In the genomic region with DNA sequence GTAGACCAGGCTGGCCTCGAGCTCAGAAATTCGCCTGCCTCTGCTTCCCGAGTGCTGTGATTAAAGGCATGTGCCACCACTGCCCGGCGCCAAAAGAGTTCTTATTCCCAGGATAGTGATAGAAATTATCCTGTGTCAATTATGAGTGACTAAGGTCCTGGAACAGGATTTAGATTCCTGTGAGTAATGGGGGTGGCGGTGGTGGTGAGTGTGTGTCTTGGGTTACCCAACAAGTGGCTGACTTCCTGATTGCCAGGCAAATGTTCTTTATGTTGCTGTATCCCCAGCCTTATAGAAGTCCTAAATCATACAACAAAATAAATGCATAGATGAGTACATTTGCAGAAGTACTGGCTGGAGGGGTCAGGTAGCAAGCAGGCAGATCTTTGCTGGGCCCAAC, we compare ENCODE assay signal across 8 mouse cellular contexts. TPM values are rescaled to one million over a fixed set of nuclear protein-coding genes. Genes with fewer than 3 reads are reported as not detected.
DNase-seq lines count a peak whose midpoint lies in the region; ATAC-seq and TF ChIP-seq lines count a peak whose summit lies in the region.

No protein-coding gene starts in this region.

- no peak for TF ChIP-seq CTCF in midbrain, postnatal 0 days (IDR thresholded peaks at IDR 0.05)

- no peaks in the 10 kb centered on the region for H3K27me3 ChIP-seq in kidney, embryonic 16.5 days (ENCODE audit: insufficient read depth, low read length)
- no peaks in the 10 kb centered on the region for H3K27me3 ChIP-seq in embryonic facial prominence, embryonic 11.5 days (ENCODE audit: control insufficient read depth, insufficient read depth, low read length)
- no peaks in the 10 kb centered on the region for H3K27me3 ChIP-seq in intestine, embryonic 15.5 days (replicated peaks)
- H3K27me3 ChIP-seq in midbrain, postnatal 0 days (ENCODE audit: insufficient read depth, low read length): no peaks in the 10 kb centered on the region; the same call in 1 of the 2 replicates

- H3K4me1 ChIP-seq in kidney, embryonic 16.5 days (ENCODE audit: insufficient read depth, low read length): peaks cover 21% of the 10 kb centered on the region
- H3K4me1 ChIP-seq in embryonic facial prominence, embryonic 11.5 days (ENCODE audit: control insufficient read depth, insufficient read depth, low read length): no peaks in the 10 kb centered on the region
- peaks cover 9% of the 10 kb centered on the region for H3K4me1 ChIP-seq in intestine, embryonic 15.5 days (replicated peaks)
- peaks cover 6% of the 10 kb centered on the region for H3K4me1 ChIP-seq in midbrain, postnatal 0 days (ENCODE audit: insufficient read depth, low read length)

- peak overlapping the region; percentile 79 for H3K4me2 ChIP-seq in kidney, embryonic 16.5 days (replicated peaks; ENCODE audit: low read depth, low read length)
- peak overlapping the region; percentile 59 for H3K4me2 ChIP-seq in embryonic facial prominence, embryonic 11.5 days (ENCODE audit: low read depth, low read length)
- H3K4me2 ChIP-seq in intestine, embryonic 15.5 days (replicated peaks): peak overlapping the region; percentile 66
- peak overlapping the region; percentile 76 for H3K4me2 ChIP-seq in midbrain, postnatal 0 days (ENCODE audit: low read depth, low read length, poor library complexity, severe bottlenecking)

- no peak for ATAC-seq in kidney, embryonic 16.5 days (ENCODE audit: low FRiP score, low TSS enrichment)
- ATAC-seq in embryonic facial prominence, embryonic 11.5 days (replicated peaks; ENCODE audit: insufficient number of reproducible peaks, low FRiP score, low TSS enrichment, low read depth): no peak
- no peak for ATAC-seq in intestine, embryonic 15.5 days
- no peak for ATAC-seq in midbrain, postnatal 0 days (ENCODE audit: low FRiP score)
- no peak for ATAC-seq in erythroid progenitor cell, adult 5-6 weeks (replicated peaks; ENCODE audit: low FRiP score, poor library complexity, severe bottlenecking)

- DNase-seq in kidney, adult 18-20 months: no peak
- DNase-seq in embryonic facial prominence, embryonic 11.5 days (ENCODE audit: low spot score): no peak
- no peak for DNase-seq in midbrain, postnatal 0 days (ENCODE audit: low spot score)
- DNase-seq in kidney, adult 8-10 months: no peak
- DNase-seq in gastrocnemius, adult 8-10 months (ENCODE audit: low spot score in 2 of 2): no peak

- H3K27ac ChIP-seq in kidney, embryonic 16.5 days (ENCODE audit: low read length): no peak overlapping the region
- no peak overlapping the region for H3K27ac ChIP-seq in embryonic facial prominence, embryonic 11.5 days (replicated peaks; ENCODE audit: low read depth, low read length)
- no peak overlapping the region for H3K27ac ChIP-seq in intestine, embryonic 15.5 days
- no peak overlapping the region for H3K27ac ChIP-seq in midbrain, postnatal 0 days (ENCODE audit: low read depth, low read length)

- no peak overlapping the region for H3K9ac ChIP-seq in kidney, embryonic 16.5 days (replicated peaks; ENCODE audit: low read length)
- no peak overlapping the region for H3K9ac ChIP-seq in embryonic facial prominence, embryonic 11.5 days (replicated peaks; ENCODE audit: low read length)
- H3K9ac ChIP-seq in intestine, embryonic 15.5 days: no peak overlapping the region
- H3K9ac ChIP-seq in midbrain, postnatal 0 days (replicated peaks; ENCODE audit: low read length, poor library complexity, severe bottlenecking): no peak overlapping the region

- peak overlapping the region; percentile 93 for H3K4me3 ChIP-seq in kidney, embryonic 16.5 days (ENCODE audit: low read length)
- peak overlapping the region; percentile 59 for H3K4me3 ChIP-seq in embryonic facial prominence, embryonic 11.5 days (ENCODE audit: low read depth, low read length)
- H3K4me3 ChIP-seq in intestine, embryonic 15.5 days (replicated peaks): peak overlapping the region; percentile 83
- peak overlapping the region; percentile 66; the same call in 1 of the 2 replicates for H3K4me3 ChIP-seq in midbrain, postnatal 0 days (ENCODE audit: low read depth, low read length)

- WGBS in kidney, embryonic 16.5 days: 88% methylated on average over 6 of the region's 6 CpGs
- WGBS in embryonic facial prominence, embryonic 11.5 days: 85% methylated on average over 6 of the region's 6 CpGs
- WGBS in intestine, embryonic 15.5 days: 90% methylated on average over 6 of the region's 6 CpGs
- 88% methylated on average over 6 of the region's 6 CpGs for WGBS in midbrain, postnatal 0 days

- no peaks in the 10 kb centered on the region for H3K36me3 ChIP-seq in kidney, embryonic 16.5 days (ENCODE audit: insufficient read depth, low read length)
- H3K36me3 ChIP-seq in embryonic facial prominence, embryonic 11.5 days (replicated peaks; ENCODE audit: control insufficient read depth, insufficient read depth, low read depth, low read length): no peaks in the 10 kb centered on the region
- H3K36me3 ChIP-seq in intestine, embryonic 15.5 days: no peaks in the 10 kb centered on the region
- no peaks in the 10 kb centered on the region for H3K36me3 ChIP-seq in midbrain, postnatal 0 days (ENCODE audit: insufficient read depth, low read length)

- no peaks in the 10 kb centered on the region for H3K9me3 ChIP-seq in kidney, embryonic 16.5 days (ENCODE audit: low read length)
- H3K9me3 ChIP-seq in embryonic facial prominence, embryonic 11.5 days (replicated peaks; ENCODE audit: control insufficient read depth, low read length): no peaks in the 10 kb centered on the region
- no peaks in the 10 kb centered on the region for H3K9me3 ChIP-seq in intestine, embryonic 15.5 days
- no peaks in the 10 kb centered on the region for H3K9me3 ChIP-seq in midbrain, postnatal 0 days (ENCODE audit: low read length)

RNA-seq across cellular contexts. Expression of a gene that starts 1.6 kb away (rescaled TPM):
- polyA plus RNA-seq in kidney, embryonic 16.5 days (2015; fragmentation: Nextera tagmentation; extraction: Ambion mirVana): 33.1 and 33.3 TPM in 2 replicates
- 27.9 and 33.2 TPM in 2 replicates for polyA plus RNA-seq in embryonic facial prominence, embryonic 11.5 days (2014; fragmentation: Nextera tagmentation; extraction: Ambion mirVana)
- polyA plus RNA-seq in intestine, embryonic 15.5 days (2015; fragmentation: Nextera tagmentation; extraction: Ambion mirVana): 27.5 and 40.6 TPM in 2 replicates
- total RNA-seq in midbrain, postnatal 0 days (2014; rRNA removed): 24.4 and 50.2 TPM in 2 replicates
- polyA plus RNA-seq in midbrain, postnatal 0 days (2015; fragmentation: Nextera tagmentation; extraction: Ambion mirVana): 21.7 and 31.8 TPM in 2 replicates
- total RNA-seq in erythroid progenitor cell, adult 5-6 weeks (2015; ENCODE audit: low replicate concordance): 133 and 169 TPM in 2 replicates
- 112 and 212 TPM in 2 replicates for total RNA-seq in erythroid progenitor cell, adult 5-6 weeks (2017; ENCODE audit: low replicate concordance)
- total RNA-seq in gastrocnemius, adult 8-10 months (2022): 10 to 100 TPM in 2 of 4 experiments, 1 to 10 TPM in 2; 7.4 to 14.8 (median 9.5) TPM

RNA-seq across cellular contexts. Expression of a gene that starts 50.1 kb away (rescaled TPM):
- 70.3 and 72.1 TPM in 2 replicates for polyA plus RNA-seq in kidney, embryonic 16.5 days (2015; fragmentation: Nextera tagmentation; extraction: Ambion mirVana)
- polyA plus RNA-seq in embryonic facial prominence, embryonic 11.5 days (2014; fragmentation: Nextera tagmentation; extraction: Ambion mirVana): 130 and 138 TPM in 2 replicates
- polyA plus RNA-seq in intestine, embryonic 15.5 days (2015; fragmentation: Nextera tagmentation; extraction: Ambion mirVana): 55.1 and 62.1 TPM in 2 replicates
- total RNA-seq in midbrain, postnatal 0 days (2014; rRNA removed): 7.6 and 9.3 TPM in 2 replicates
- polyA plus RNA-seq in midbrain, postnatal 0 days (2015; fragmentation: Nextera tagmentation; extraction: Ambion mirVana): 11.6 and 12.0 TPM in 2 replicates
- 44.3 and 52.8 TPM in 2 replicates for total RNA-seq in erythroid progenitor cell, adult 5-6 weeks (2015; ENCODE audit: low replicate concordance)
- 18.5 and 52.9 TPM in 2 replicates for total RNA-seq in erythroid progenitor cell, adult 5-6 weeks (2017; ENCODE audit: low replicate concordance)
- under 1 TPM in 3 of 4 experiments, not detected in 1; 0.12 to 0.38 (median 0.29) TPM for total RNA-seq in gastrocnemius, adult 8-10 months (2022)
